8 mouse cellular contexts compared by ENCODE assay signal in the genomic region with DNA sequence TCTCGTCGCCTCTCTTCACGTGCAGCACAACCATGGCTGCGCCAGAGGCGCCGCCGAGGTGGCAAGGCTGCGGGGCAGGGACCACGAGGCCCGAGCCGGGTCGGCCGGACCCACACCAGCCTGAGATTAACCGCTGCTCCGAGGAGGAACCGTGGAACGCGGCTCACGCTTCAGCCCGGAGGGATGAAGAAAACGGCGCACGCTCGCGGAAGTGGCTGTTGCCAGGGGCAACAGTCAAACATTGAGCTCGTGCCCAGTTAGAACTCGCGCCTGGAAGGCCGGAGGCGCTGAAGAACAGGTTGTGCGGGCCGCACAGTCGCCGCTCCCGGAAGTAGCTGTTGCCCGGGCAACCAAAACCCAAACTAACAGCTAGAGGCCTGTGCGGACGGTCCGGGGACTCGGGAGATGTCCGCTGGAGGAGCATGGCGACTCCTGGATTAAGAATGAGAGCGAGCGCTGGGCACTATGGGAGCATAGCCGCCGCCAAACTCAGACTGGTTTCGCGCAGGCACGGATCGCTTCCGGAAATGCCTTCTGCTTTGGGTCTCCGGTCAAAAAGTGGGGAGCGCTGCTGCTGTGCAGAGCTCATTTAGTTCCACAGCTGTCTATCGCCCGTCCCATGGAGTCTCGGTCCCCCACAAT. TPM values are rescaled to one million over a fixed set of nuclear protein-coding genes. Genes with fewer than 3 reads are reported as not detected.
DNase-seq lines count a peak whose midpoint lies in the region; ATAC-seq lines count a peak whose summit lies in the region.

Gene Cfap298 (minus strand): TSS at position 428 of the 642 bp plus-strand sequence.

- WGBS in hindbrain, embryonic 14.5 days = under 1% methylated on average over 56 of the region's 56 CpGs

- H3K4me3 ChIP-seq in hindbrain, embryonic 14.5 days (replicated peaks; ENCODE audit: low read length) = peak within 1 kb of the TSS; percentile 82

- peak within 1 kb of the TSS; percentile 86 for H3K27ac ChIP-seq in hindbrain, embryonic 14.5 days

- peak within 1 kb of the TSS; percentile 78 for H3K9ac ChIP-seq in hindbrain, embryonic 14.5 days

- peaks cover 31% of the 10 kb centered on the region for H3K36me3 ChIP-seq in hindbrain, embryonic 14.5 days (replicated peaks; ENCODE audit: control insufficient read depth, insufficient read depth)

- H3K4me1 ChIP-seq in hindbrain, embryonic 14.5 days (replicated peaks; ENCODE audit: control insufficient read depth, insufficient read depth, low read length) = peaks cover 6% of the 10 kb centered on the region; the same call in 1 of the 2 replicates

- DNase-seq in R1 (ENCODE audit: low read depth, low spot score) = peak; percentile 98
- peak; percentile 95 for DNase-seq in cerebellum, postnatal 25 days
- DNase-seq in frontal cortex, postnatal 25 days (ENCODE audit: low spot score in 2 of 2) = peak; percentile 77 to 90
- peak; percentile 97 for DNase-seq in hindbrain, embryonic 14.5 days (ENCODE audit: low spot score)
- DNase-seq in layer of hippocampus, postnatal 36 days = peak; percentile 92 to 93
- DNase-seq in lung, postnatal 36 days = peak; percentile 94
- peak; percentile 99 for DNase-seq in retina, postnatal 1 day
- peak; percentile 89 to 93 for DNase-seq in urinary bladder, adult 18-20 months (ENCODE audit: low spot score in 2 of 2)

- H3K27me3 ChIP-seq in hindbrain, embryonic 14.5 days (ENCODE audit: control insufficient read depth, insufficient read depth, low read length) = no peaks in the 10 kb centered on the region

- H3K9me3 ChIP-seq in hindbrain, embryonic 14.5 days (ENCODE audit: control insufficient read depth, low read length) = no peaks in the 10 kb centered on the region

- peak; percentile 97 for ATAC-seq in hindbrain, embryonic 14.5 days (ENCODE audit: low FRiP score)

- H3K4me2 ChIP-seq in hindbrain, embryonic 14.5 days (replicated peaks) = peak within 1 kb of the TSS; percentile 78

RNA-seq across cellular contexts. Expression of gene Cfap298, which starts in this region (rescaled TPM):
- polyA plus RNA-seq in hindbrain, embryonic 14.5 days (2014; fragmentation: Nextera tagmentation; extraction: Ambion mirVana) = 49.8 and 54.0 TPM in 2 replicates
- total RNA-seq in layer of hippocampus, postnatal 36 days (2021) = 10 to 100 TPM; 41.6 to 45.3 TPM

Comparison
In these comparisons a context has a peak if more than half of its experiments do, and no peak if none do; other contexts are left out.
1. Peak in every context shown above with its lines: DNase-seq, ATAC-seq, H3K4me3 ChIP-seq and H3K27ac ChIP-seq.